Mouse (Mus musculus): Measurements from ENCODE around the gene Cyp4a32.

GRCm38 (mm10) chr4:115575255-115575654 lies 25.5 kb upstream of the Cyp4a32 start:
- TF ChIP-seq CTCF (IDR thresholded peaks at IDR 0.05; ENCODE audit: extremely low read depth, insufficient read depth, insufficient read length, insufficient replicate concordance) (no peak), POLR2A (IDR thresholded peaks at IDR 0.05; ENCODE audit: low read depth, low read length) (no peak)

Data from spleen, adult 2 months (tissue).